Mouse (Mus musculus): ENCODE results near the gene Gm47985.

Gene Gm47985

DNA sequence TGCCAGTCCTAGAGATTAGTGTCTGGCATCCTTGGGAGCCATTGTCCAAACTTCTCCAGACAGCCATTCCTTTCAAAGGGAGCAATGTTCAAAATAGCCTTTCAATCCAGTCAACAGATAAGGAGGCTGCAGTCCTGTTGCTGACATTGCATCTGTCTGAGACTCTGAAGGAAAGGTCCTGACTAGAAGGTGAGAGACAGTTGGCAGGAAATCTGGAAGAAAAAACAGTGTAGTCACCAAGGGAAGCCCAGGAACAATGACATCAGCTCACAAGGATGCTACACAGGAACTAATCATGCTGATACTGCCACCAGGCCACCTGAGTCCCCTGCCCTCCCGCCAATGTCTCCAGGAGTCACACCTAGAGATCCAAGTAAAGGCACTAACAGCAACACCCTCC is 41.0 kb downstream of the Gm47985 start:
- DNase-seq = no peak

DNA sequence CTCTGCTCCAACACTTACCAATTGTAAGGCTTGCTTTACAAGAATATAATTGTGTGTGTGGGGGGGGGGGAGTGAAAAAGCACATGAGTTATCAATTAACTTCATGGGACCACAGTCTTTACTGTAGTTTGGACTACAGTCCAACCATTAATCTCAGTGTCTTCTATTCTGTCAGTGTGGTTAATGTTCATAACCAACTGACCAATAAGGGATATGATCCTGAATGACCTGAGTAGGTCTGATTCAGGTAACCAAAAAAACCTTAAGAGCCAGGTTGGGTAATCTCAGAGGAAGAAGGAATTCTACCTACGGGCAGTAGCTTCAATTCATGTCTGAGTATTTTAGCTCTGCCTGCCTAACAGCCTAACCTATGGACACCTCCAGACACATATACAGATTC is 42.2 kb downstream of the Gm47985 start:
- DNase-seq = no peak

DNA sequence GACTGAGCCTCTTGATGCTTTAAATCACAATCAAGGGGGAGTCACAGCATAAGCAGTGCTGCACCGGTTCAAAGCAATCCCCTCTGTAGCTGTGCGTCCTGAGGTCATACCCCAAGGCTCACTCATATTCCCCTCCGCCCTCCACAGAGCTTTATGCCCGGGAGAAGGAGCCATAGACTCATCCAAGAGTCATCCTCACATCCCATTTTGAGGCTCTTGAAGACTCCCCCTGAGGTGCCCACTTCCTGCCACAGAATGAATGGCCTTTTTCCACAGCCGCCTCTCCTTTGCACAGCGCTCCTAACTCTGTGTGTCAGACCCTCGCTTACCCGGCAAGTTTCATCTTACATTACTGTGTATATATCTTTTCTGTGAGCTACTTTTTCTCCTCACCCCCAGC is 45.2 kb downstream of the Gm47985 start:
- no peak for DNase-seq

- DNase-seq = no peak
These were observed 46.1 kb downstream of the Gm47985 start for GRCm38 (mm10) chr1:151228320-151228989.

DNA sequence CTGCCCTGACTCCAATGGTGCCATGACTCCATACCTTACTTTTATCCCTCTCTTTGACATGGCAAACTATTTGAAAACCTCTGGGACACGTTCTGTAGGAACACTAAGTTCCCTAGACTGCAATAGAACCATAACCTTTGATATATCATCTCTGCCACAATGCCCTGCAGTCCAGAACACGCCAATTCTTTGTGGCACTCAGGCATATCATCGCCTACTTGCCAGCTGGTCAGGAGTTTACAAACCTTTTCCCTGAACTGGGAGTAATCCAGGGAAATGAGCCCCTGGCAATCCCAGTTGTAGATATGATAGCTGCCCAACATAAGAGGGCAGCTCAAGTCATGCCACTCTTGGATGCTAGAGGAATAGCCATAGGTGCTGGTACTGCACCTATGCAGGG is 50.0 kb downstream of the Gm47985 start:
- DNase-seq = no peak

DNA sequence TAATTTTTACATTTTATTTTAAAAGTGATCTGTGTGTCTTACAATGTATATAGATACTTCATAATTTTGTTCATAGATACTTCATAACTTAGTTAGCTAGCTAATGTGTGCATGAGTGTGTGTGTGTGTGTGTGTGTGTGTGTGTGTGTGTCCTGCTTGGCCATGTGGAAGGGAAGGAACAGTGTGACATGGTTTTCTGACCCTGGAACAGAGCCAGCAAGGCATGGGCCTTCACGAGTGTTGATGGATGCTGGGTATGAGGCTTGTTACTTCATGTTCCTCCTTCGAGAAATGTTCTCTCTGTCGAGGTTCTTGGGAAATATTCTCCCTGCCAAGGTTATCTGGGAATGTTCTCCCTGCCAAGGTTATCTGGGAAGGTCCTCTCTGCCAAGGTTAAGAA is 51.4 kb downstream of the Gm47985 start:
- DNase-seq = no peak
